Mouse (Mus musculus): ENCODE results near the gene Dcaf6. TPM values are rescaled to one million over a fixed set of nuclear protein-coding genes. Genes with fewer than 3 reads are reported as not detected.

Dcaf6 gene
- 10 to 100 TPM; 91.8 to 98.5 TPM for total RNA-seq (2021)
- long read RNA-seq, experiment 1, full-length matches to known transcripts, result 12 of 30 reads
- long read RNA-seq, experiment 1, partial matches to known transcripts, result 1 of 30 reads
- long read RNA-seq, experiment 1, other reads (novel, unspliced or antisense), result 17 of 30 reads
- long read RNA-seq, experiment 2, full-length matches to known transcripts, result 28 of 60 reads
- long read RNA-seq, experiment 2, partial matches to known transcripts, result 7 of 60 reads
- long read RNA-seq, experiment 2, other reads (novel, unspliced or antisense), result 25 of 60 reads

GRCm38 (mm10) chr1:165460360-165460800 lies at the start of gene Dcaf6, which contains the start of gene Mpc2:
Gene Dcaf6, minus strand, starts transcription at chr1:165460475.
Gene Mpc2, plus strand, starts transcription at chr1:165460637.
- peak; percentile 100 for DNase-seq (ENCODE audit: low spot score in 2 of 2)
- no peak for TF ChIP-seq CTCF (conservative IDR thresholded peaks at IDR 0.05)
- H3K4me3 ChIP-seq, result peak within 1 kb of the TSS; percentile 77
- peak within 1 kb of the TSS; percentile 93 for H3K27ac ChIP-seq

DNA sequence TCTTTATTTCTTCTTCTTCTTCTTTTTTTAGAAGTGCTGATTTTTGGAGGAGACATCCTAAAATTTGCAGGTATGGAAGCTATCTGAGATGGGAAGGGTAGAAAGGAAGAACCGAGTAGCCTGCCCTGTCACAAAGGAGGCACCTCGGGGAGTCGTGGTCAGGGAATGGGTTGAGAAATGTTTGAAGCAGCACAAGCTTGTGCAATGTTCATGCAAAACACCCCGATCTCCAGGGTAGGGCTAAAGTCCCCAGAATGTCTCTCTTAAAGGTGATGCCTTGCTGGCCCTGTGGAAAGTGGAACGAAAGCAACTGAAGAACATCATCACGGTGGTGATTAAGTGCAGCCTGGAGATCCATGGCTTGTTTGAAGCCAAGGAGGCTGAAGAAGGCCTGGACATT lies 46.0 kb upstream of the Dcaf6 start:
- DNase-seq (ENCODE audit: low spot score in 2 of 2), result no peak
- Histone ChIP-seq H3K4me3 (no peak overlapping the region), H3K27ac (no peak overlapping the region)
- TF ChIP-seq CTCF (conservative IDR thresholded peaks at IDR 0.05), result no peak

GRCm38 (mm10) chr1:165503307-165504024 lies 43.2 kb upstream of the Dcaf6 start:
- no peak overlapping the region for H3K4me3 ChIP-seq
- no peak overlapping the region for H3K27ac ChIP-seq
- peak; percentile 71 for TF ChIP-seq CTCF (conservative IDR thresholded peaks at IDR 0.05)
- peak in 1 of 2 experiments; percentile 11 for DNase-seq (ENCODE audit: low spot score in 2 of 2)

GRCm38 (mm10) chr1:165498856-165499255 lies 38.6 kb upstream of the Dcaf6 start:
- Histone ChIP-seq H3K27ac (no peak overlapping the region), H3K4me3 (no peak overlapping the region)
- TF ChIP-seq CTCF (conservative IDR thresholded peaks at IDR 0.05), result no peak
- DNase-seq (ENCODE audit: low spot score in 2 of 2), result no peak

GRCm38 (mm10) chr1:165489197-165489596 lies 28.9 kb upstream of the Dcaf6 start:
- Histone ChIP-seq H3K4me3 (no peak overlapping the region), H3K27ac (no peak overlapping the region)
- no peak for DNase-seq (ENCODE audit: low spot score in 2 of 2)
- no peak for TF ChIP-seq CTCF (conservative IDR thresholded peaks at IDR 0.05)

DNA sequence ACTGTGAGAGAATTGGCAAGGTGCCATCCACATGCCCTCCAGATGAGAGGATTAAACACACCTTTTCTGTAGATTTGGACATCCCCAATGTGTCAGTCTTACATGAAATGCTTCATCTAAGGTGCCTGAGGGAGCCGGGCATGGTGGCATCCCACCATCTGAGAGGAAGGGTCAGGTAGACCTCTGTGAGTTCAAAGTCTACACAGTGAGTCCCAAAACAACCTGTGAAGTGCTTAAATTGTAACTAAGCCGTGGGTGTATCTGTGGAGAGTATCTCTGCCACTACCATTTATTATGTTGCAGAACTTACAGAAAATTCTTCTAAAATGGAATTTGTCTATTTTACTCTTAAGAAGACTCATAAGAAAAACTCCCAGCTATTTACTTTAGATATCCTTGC lies 25.8 kb upstream of the Dcaf6 start:
- no peak for DNase-seq (ENCODE audit: low spot score in 2 of 2)
- H3K27ac ChIP-seq, result no peak overlapping the region
- TF ChIP-seq CTCF (conservative IDR thresholded peaks at IDR 0.05), result no peak

GRCm38 (mm10) chr1:165484688-165485233 lies 24.5 kb upstream of the Dcaf6 start, which contains the start of gene Adcy10:
Gene Adcy10, plus strand, starts transcription at chr1:165485183.
- H3K4me3 ChIP-seq, result no peak within 1 kb of the TSS
- TF ChIP-seq CTCF (conservative IDR thresholded peaks at IDR 0.05), result no peak
- no peak within 1 kb of the TSS for H3K27ac ChIP-seq
- DNase-seq (ENCODE audit: low spot score in 2 of 2), result no peak

More for the DNA sequence above, 25.8 kb upstream of the Dcaf6 start:
- H3K4me3 ChIP-seq, result no peak overlapping the region

DNA sequence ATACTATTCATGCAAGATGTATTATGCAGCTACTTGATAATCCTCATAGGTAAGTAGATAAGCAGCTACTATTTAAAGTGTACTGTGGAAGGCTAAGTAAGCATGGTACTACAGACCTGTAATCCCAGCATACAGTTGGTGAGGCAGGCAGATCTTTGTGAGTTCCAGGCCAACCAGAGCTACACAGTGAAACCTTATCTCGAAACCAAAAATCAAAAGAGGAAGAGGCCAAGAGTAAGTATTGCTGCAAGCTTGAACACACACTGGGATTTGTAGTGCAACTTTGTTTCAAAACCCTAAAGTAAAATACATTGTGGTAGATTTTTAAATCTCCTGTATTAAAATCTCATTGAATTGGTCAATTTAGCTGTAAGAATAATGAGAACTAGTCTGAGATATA lies 11.2 kb upstream of the Dcaf6 start:
- Histone ChIP-seq H3K27ac (no peak overlapping the region), H3K4me3 (no peak overlapping the region)
- no peak for TF ChIP-seq CTCF (conservative IDR thresholded peaks at IDR 0.05)
- no peak for DNase-seq (ENCODE audit: low spot score in 2 of 2)

DNA sequence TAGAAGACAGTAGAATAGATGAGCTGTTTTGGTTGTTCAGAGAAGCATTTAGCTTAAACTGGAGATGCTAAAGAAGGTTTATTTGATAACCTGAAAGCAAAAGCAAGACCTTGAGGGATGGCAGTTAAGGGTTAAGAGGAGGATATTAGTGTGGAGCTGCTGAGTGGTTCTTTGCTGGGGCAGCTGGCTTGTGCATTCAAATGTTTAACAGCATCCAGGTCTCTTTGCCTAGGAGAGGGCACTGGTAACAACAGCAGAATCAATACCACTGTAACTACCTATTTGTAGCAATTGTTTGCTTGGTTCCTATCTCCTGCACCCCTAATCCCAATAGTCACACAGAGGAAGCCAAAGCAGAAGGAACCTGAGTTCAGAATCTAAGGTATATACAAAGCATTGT lies 9.4 kb upstream of the Dcaf6 start:
- peak; percentile 14 for TF ChIP-seq CTCF (conservative IDR thresholded peaks at IDR 0.05)
- no peak for DNase-seq (ENCODE audit: low spot score in 2 of 2)
- Histone ChIP-seq H3K4me3 (no peak overlapping the region), H3K27ac (no peak overlapping the region)

DNA sequence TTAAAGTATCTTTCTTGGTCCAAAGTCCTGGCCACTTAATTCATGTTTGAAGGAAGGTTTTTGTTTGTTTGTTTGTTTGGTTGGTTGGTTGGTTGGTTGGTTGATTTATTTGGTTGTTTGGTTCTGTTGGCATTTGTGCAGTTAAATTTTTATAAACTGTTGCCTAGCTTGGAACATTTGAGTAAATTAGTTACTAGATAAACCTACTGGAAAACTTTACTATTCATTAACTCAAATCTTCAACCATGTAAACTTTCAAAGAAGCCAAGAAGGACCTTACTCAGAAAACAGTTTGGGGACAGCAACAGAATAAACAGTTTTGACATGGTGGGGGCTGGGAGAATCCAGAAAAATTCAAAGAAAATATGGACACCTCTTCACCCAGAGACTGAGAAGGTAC lies 8.7 kb upstream of the Dcaf6 start:
- Histone ChIP-seq H3K27ac (no peak overlapping the region), H3K4me3 (no peak overlapping the region)
- TF ChIP-seq CTCF (conservative IDR thresholded peaks at IDR 0.05), result no peak
- DNase-seq (ENCODE audit: low spot score in 2 of 2), result no peak

DNA sequence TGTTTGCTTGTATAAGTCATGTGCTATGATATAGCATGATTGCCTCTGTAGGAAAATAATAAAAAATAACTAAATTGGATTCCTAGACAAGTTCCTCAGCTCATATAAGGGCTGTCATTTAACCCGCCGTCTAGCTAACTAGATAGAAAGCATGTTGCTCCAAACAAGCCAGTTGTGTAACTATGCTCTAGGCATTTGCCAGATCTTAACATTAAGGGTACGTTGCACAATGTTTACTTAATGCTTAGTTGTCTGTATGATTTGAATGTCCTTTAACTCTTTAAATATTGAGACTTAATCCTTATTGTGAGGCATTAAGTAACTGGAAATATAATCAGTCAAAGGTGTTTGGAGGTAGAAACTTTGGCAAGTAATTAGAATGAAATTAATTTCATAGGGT lies 4.3 kb upstream of the Dcaf6 start:
- Histone ChIP-seq H3K27ac (no peak overlapping the region), H3K4me3 (no peak overlapping the region)
- no peak for DNase-seq (ENCODE audit: low spot score in 2 of 2)
- no peak for TF ChIP-seq CTCF (conservative IDR thresholded peaks at IDR 0.05)

DNA sequence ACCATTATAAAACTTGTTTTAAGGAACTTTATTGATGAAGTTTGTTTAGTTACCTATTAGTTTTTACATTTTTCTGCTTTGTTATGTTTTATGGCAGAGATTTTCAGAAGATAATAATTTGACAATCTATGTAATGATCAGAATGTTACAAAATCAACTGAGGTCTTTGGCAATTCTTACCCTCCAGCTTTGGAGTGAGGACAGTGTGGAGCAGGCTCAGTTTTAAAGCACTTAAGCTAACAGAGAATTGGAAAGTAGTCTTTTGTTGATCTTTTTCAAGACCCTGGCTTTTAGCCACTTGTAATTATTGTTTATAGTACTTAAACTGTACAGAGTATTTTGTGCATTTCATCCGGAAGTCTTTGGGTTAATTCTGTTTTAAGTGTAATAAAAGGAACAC lies 2.6 kb upstream of the Dcaf6 start:
- Histone ChIP-seq H3K4me3 (peak overlapping the region; percentile 77), H3K27ac (no peak overlapping the region)
- DNase-seq (ENCODE audit: low spot score in 2 of 2), result no peak
- no peak for TF ChIP-seq CTCF (conservative IDR thresholded peaks at IDR 0.05)

DNA sequence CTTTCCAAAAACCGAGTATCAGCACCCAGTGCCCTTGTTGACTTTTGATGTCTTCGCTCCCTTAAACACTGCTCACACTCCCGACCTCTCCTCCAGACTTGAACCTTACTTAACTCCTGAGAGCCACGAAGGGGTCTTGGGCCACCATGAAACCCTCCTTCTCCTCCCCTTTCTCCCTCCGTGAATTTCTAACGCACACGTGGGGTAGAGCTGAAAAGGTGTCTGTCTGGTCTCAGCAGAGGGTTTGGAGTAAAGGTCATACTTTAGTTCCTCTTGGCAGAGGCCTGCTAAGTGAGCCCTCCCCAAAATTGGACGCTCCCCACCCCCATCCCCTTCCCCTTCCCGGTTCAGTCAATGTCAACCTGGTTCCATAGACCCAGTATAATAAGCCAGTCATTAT lies 1.4 kb upstream of the Dcaf6 start:
- DNase-seq (ENCODE audit: low spot score in 2 of 2), result no peak
- no peak for TF ChIP-seq CTCF (conservative IDR thresholded peaks at IDR 0.05)
- Histone ChIP-seq H3K4me3 (peak overlapping the region; percentile 77), H3K27ac (peak overlapping the region; percentile 93)

Data from layer of hippocampus, adult 2 months (tissue).